Mouse (Mus musculus) E14TG2a.4 (cell line): Measurements from ENCODE around the gene Plcb1.

Experiments used
- CTCF ChIP-seq: conservative IDR thresholded peaks from 2 replicates; pipeline ENCODE4 v1.5.1; 2014; ENCODE audit warnings: low read length
- NANOG ChIP-seq: IDR thresholded peaks from 2 replicates; pipeline ENCODE4 v1.6.1; 2014; ENCODE audit warnings: borderline replicate concordance, low read length, mixed read lengths
- POU5F1 ChIP-seq: IDR thresholded peaks from 2 replicates; pipeline ENCODE4 v1.6.1; 2014; ENCODE audit warnings: low read length, borderline replicate concordance

- TF ChIP-seq CTCF, result no peak
- no peak for TF ChIP-seq NANOG
- TF ChIP-seq POU5F1, result no peak
Observed at GRCm38 (mm10) chr2:135015501-135015900, 229.6 kb downstream of the Plcb1 start.
